Mouse (Mus musculus) brain, embryonic 14.5 days (tissue): ENCODE results near the gene Cdc42bpa.

Experiments
- CTCF ChIP-seq: fragments of 200-500 bp; IDR thresholded peaks from 2 replicates; pipeline ENCODE4 v1.5.1; 2012; ENCODE audit warnings: inconsistent platforms, mild to moderate bottlenecking, moderate library complexity, borderline replicate concordance; ENCODE audit not compliant: insufficient read depth, insufficient read length; ENCODE audit errors: extremely low read depth
- POLR2A ChIP-seq: fragments of 200-500 bp; IDR thresholded peaks from 2 replicates; pipeline ENCODE4 v1.6.1; 2012; ENCODE audit warnings: mild to moderate bottlenecking, inconsistent platforms, borderline replicate concordance; ENCODE audit not compliant: poor library complexity, insufficient read depth, insufficient read length, severe bottlenecking; ENCODE audit errors: extremely low read depth

GRCm38 (mm10) chr1:179927102-179927501, 33.2 kb upstream of the Cdc42bpa start:
- no peak for TF ChIP-seq CTCF
- TF ChIP-seq POLR2A, result no peak
